Mouse (Mus musculus): ENCODE data around the gene Zc3h6. TPM values are rescaled to one million over a fixed set of nuclear protein-coding genes. Genes with fewer than 3 reads are reported as not detected.

The Zc3h6 gene
- 5.4 TPM for polyA plus RNA-seq (2017; shearing (Covaris generic))

GRCm38 (mm10) chr2:128966641-128967580 lies at the start of gene Zc3h6:
TSS of gene Zc3h6 (plus strand) at chr2:128967402.

GRCm38 (mm10) chr2:128943538-128944528 lies 23.4 kb upstream of the Zc3h6 start, which contains the start of gene Zc3h8:
TSS of gene Zc3h8 (minus strand) at chr2:128944077.

GRCm38 (mm10) chr2:128967661-128968441 lies 649 bp downstream of the Zc3h6 start, which contains the start of gene Gm10762:
TSS of gene Gm10762 (minus strand) at chr2:128967725.

GRCm38 (mm10) chr2:129047811-129048210 lies 80.6 kb downstream of the Zc3h6 start, which contains the start of gene Vinac1:
TSS of gene Vinac1 (minus strand) at chr2:129048172.

GRCm38 (mm10) chr2:129065437-129066282 lies 98.5 kb downstream of the Zc3h6 start, which contains the start of gene Ttl:
TSS of gene Ttl (plus strand) at chr2:129065942.

Other genes starting within 250 kb of the Zc3h6 start
- 43.0 TPM for gene Tmem87b, start 149.3 kb upstream of the Zc3h6 start, polyA plus RNA-seq (2017; shearing (Covaris generic))
- gene Fbln7, start 104.4 kb upstream of the Zc3h6 start, polyA plus RNA-seq (2017; shearing (Covaris generic)): not detected
- gene Zc3h8, start 23.3 kb upstream of the Zc3h6 start, polyA plus RNA-seq (2017; shearing (Covaris generic)): 13.0 TPM
- 7.7 TPM for gene Gm10762, start 323 bp downstream of the Zc3h6 start, polyA plus RNA-seq (2017; shearing (Covaris generic))
- gene Vinac1, start 80.8 kb downstream of the Zc3h6 start, polyA plus RNA-seq (2017; shearing (Covaris generic)): 0.07 TPM
- 5.9 TPM for gene Ttl, start 98.5 kb downstream of the Zc3h6 start, polyA plus RNA-seq (2017; shearing (Covaris generic))
- 30.8 TPM for gene Polr1b, start 133.6 kb downstream of the Zc3h6 start, polyA plus RNA-seq (2017; shearing (Covaris generic))
- 11.6 TPM for gene Chchd5, start 162.3 kb downstream of the Zc3h6 start, polyA plus RNA-seq (2017; shearing (Covaris generic))
- 138 TPM for gene Slc20a1, start 231.4 kb downstream of the Zc3h6 start, polyA plus RNA-seq (2017; shearing (Covaris generic))